Mouse (Mus musculus) stomach, embryonic 15.5 days (tissue): ENCODE data around the gene Gpr22. TPM values are rescaled to one million over a fixed set of nuclear protein-coding genes. Genes with fewer than 3 reads are reported as not detected.

Experiments used
- ATAC-seq: fragments of 200-750 bp; cut with Nextera tagmentation; 2 replicates; pipeline ENCODE4 v1.8.0; 2017; ENCODE audit warnings: low read depth, moderate number of reproducible peaks, moderate TSS enrichment; ENCODE audit not compliant: insufficient read depth, low FRiP score
- H3K27ac ChIP-seq: fragments of 300-500 bp; sonication (generic); 2 replicates; pipeline ENCODE4 v1.5.1; 2015; ENCODE audit warnings: mild to moderate bottlenecking, inconsistent platforms
- H3K27me3 ChIP-seq: fragments of 300-500 bp; sonication (generic); replicated peaks from 2 replicates; pipeline ENCODE4 v1.6.1; 2015; ENCODE audit warnings: inconsistent platforms
- H3K36me3 ChIP-seq: fragments of 300-500 bp; sonication (generic); 2 replicates; pipeline ENCODE4 v1.6.1; 2015; ENCODE audit warnings: inconsistent platforms
- H3K4me1 ChIP-seq: fragments of 300-500 bp; sonication (generic); 2 replicates; pipeline ENCODE4 v1.6.1; 2015; ENCODE audit warnings: inconsistent platforms
- H3K4me2 ChIP-seq: fragments of 300-500 bp; sonication (generic); 2 replicates; pipeline ENCODE4 v1.6.1; 2015; ENCODE audit warnings: mild to moderate bottlenecking, inconsistent platforms
- H3K4me3 ChIP-seq: fragments of 300-500 bp; sonication (generic); replicated peaks from 2 replicates; pipeline ENCODE4 v1.5.1; 2015; ENCODE audit warnings: inconsistent platforms
- H3K9ac ChIP-seq: fragments of 300-500 bp; sonication (generic); 2 replicates; pipeline ENCODE4 v1.6.1; 2015; ENCODE audit warnings: inconsistent platforms
- H3K9me3 ChIP-seq: fragments of 300-500 bp; sonication (generic); 2 replicates; pipeline ENCODE4 v1.6.1; 2016; ENCODE audit warnings: inconsistent platforms
- WGBS: fragments of 180-500 bp; shearing (Covaris S2); methylation state at CpG from one replicate; pipeline ENCODE4 v1.1.7; 2015; 5-methylcytosine and 5-hydroxymethylcytosine counted together
- polyA plus RNA-seq: library from polyadenylated mRNA; unstranded; fragments of >200 nt; fragmentation: Nextera tagmentation; extraction: Ambion mirVana; gene quantifications from 2 replicates; pipeline ENCODE4 v1.2.1, GENCODE M21; 2015

Gpr22 gene
- 3.2 and 5.6 TPM in 2 replicates for polyA plus RNA-seq

GRCm38 (mm10) chr12:31713600-31713999 lies at the start of gene Gpr22:
Gene Gpr22, minus strand, starts transcription at chr12:31713947.
- 48% methylated on average over 6 of the region's 6 CpGs for WGBS
- H3K36me3 ChIP-seq, result no peaks in the 10 kb centered on the region
- no peaks in the 10 kb centered on the region for H3K27me3 ChIP-seq
- no peak within 1 kb of the TSS for H3K27ac ChIP-seq
- H3K4me1 ChIP-seq, result no peaks in the 10 kb centered on the region
- no peak for ATAC-seq
- no peak within 1 kb of the TSS for H3K4me2 ChIP-seq
- no peak within 1 kb of the TSS for H3K9ac ChIP-seq
- no peaks in the 10 kb centered on the region for H3K9me3 ChIP-seq
- H3K4me3 ChIP-seq, result no peak within 1 kb of the TSS

DNA sequence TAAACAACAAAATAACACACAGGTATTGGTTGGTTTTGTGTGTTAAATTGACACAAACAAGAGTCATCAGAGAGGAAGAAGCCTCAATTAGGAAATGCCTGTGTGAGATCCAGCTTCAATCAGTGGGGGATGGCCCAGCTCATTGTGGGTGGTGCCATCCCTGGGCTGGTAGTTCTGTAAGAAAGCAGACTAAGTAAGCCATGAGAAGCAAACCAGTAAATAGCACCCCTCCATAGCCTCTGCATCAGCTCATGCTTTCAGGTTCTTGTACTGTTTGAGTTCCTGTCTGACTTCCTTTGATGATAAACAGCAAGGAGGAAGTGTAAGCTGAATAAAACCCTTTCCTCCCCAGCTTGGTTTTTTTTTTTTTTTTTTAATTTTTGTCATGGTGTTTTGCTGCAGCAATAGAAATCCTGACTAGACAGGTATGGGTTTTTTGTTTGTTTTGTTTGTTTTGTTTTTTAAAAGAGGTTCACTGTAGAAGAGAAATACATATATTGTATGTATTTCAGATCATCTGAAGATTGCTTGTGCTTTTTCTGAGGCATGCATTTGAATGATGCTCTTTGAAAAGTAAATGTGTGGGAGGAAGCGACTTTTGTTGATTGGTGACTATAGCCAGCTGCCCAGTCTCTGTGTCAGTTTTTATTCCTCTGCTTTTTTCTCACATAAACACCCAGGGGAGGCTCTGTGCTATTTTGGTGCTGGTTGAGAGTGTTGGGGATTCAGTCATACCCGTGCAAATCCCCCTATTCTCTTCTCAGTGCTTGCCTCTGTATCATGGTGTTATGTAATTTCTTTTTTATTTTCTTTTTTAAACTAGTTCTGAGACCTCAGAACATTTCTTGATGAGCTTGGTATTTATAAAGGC lies 42.4 kb upstream of the Gpr22 start:
- H3K9ac ChIP-seq, result no peak overlapping the region
- no peak overlapping the region for H3K4me2 ChIP-seq
- H3K27ac ChIP-seq, result no peak overlapping the region
- no peaks in the 10 kb centered on the region for H3K9me3 ChIP-seq
- ATAC-seq, result no peak
- no peak overlapping the region for H3K4me3 ChIP-seq
- no peaks in the 10 kb centered on the region for H3K27me3 ChIP-seq
- no peaks in the 10 kb centered on the region for H3K4me1 ChIP-seq
- WGBS, result 42% methylated on average over 2 of the region's 2 CpGs
- H3K36me3 ChIP-seq, result no peaks in the 10 kb centered on the region

- 58% methylated on average over 2 of the region's 2 CpGs for WGBS
- Histone ChIP-seq H3K27me3 (no peaks in the 10 kb centered on the region), H3K9ac (no peak overlapping the region), H3K27ac (no peak overlapping the region), H3K4me2 (no peak overlapping the region), H3K4me1 (no peaks in the 10 kb centered on the region), H3K9me3 (no peaks in the 10 kb centered on the region), H3K36me3 (no peaks in the 10 kb centered on the region), H3K4me3 (no peak overlapping the region)
- no peak for ATAC-seq
These were observed 40.7 kb upstream of the Gpr22 start for GRCm38 (mm10) chr12:31754465-31754864.

- WGBS, result 95% methylated on average over 4 of the region's 4 CpGs
- no peak for ATAC-seq
- Histone ChIP-seq H3K27ac (no peak overlapping the region), H3K36me3 (no peaks in the 10 kb centered on the region), H3K9me3 (no peaks in the 10 kb centered on the region), H3K9ac (no peak overlapping the region), H3K4me1 (no peaks in the 10 kb centered on the region), H3K4me2 (no peak overlapping the region), H3K27me3 (no peaks in the 10 kb centered on the region), H3K4me3 (no peak overlapping the region)
These were observed 36.1 kb upstream of the Gpr22 start for GRCm38 (mm10) chr12:31749846-31750245.

GRCm38 (mm10) chr12:31747301-31747700 lies 33.6 kb upstream of the Gpr22 start:
- Histone ChIP-seq H3K9ac (no peak overlapping the region), H3K4me1 (no peaks in the 10 kb centered on the region), H3K27me3 (no peaks in the 10 kb centered on the region), H3K36me3 (no peaks in the 10 kb centered on the region), H3K4me2 (no peak overlapping the region), H3K9me3 (no peaks in the 10 kb centered on the region), H3K4me3 (no peak overlapping the region), H3K27ac (no peak overlapping the region)
- ATAC-seq, result no peak
- WGBS, result 84% methylated on average over 8 of the region's 8 CpGs

DNA sequence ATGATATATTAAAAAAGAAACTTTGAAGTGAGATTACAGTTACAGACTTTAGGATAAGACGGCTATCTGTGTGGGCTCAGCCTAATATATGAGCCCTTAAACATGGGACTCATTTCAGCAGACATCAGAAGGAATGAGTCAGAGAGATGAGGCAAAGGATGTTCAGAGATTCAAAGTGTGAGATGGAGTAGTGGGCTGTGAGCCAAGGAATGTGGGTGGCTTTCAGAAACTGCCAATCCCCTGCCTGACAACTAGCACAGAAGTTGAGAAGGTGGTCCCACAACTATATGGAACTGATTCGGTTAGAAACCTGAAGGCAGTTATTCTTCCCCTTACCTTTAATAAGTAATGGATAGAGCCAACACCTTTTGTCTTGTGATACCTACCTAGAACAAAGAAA lies 20.9 kb upstream of the Gpr22 start:
- Histone ChIP-seq H3K4me1 (no peaks in the 10 kb centered on the region), H3K4me3 (no peak overlapping the region), H3K27ac (no peak overlapping the region), H3K4me2 (no peak overlapping the region), H3K9me3 (no peaks in the 10 kb centered on the region), H3K9ac (no peak overlapping the region), H3K27me3 (no peaks in the 10 kb centered on the region), H3K36me3 (no peaks in the 10 kb centered on the region)
- WGBS, result 80% methylated on average over 2 of the region's 2 CpGs
- no peak for ATAC-seq

DNA sequence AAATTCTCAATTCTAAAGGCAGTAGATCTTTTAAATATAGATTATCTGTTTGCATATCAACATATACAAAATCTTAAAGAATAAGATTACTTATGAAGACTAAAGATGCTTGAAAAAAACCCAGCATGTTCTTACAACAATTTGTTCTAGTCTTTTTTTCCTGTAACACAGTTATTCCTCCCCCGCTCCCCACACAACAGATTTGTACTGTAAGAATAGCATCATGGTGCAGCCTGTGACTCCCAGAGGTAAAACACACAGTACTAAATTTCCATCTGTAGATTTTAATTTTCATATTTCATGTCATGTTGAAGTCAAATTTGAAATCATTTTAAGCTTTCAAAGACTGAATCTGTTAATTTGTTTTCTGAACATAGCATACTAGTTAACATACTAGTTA lies 16.4 kb upstream of the Gpr22 start:
- 94% methylated on average over 1 of the region's 1 CpGs for WGBS
- Histone ChIP-seq H3K27me3 (no peaks in the 10 kb centered on the region), H3K4me3 (no peak overlapping the region), H3K36me3 (no peaks in the 10 kb centered on the region), H3K9me3 (no peaks in the 10 kb centered on the region), H3K4me2 (no peak overlapping the region), H3K4me1 (no peaks in the 10 kb centered on the region), H3K27ac (no peak overlapping the region), H3K9ac (no peak overlapping the region)
- ATAC-seq, result no peak

GRCm38 (mm10) chr12:31726707-31727106 lies 13.0 kb upstream of the Gpr22 start:
- WGBS, result 47% methylated on average over 1 of the region's 1 CpGs
- H3K9me3 ChIP-seq, result no peaks in the 10 kb centered on the region
- no peak for ATAC-seq
- H3K27me3 ChIP-seq, result no peaks in the 10 kb centered on the region
- no peak overlapping the region for H3K4me3 ChIP-seq
- no peaks in the 10 kb centered on the region for H3K4me1 ChIP-seq
- no peak overlapping the region for H3K27ac ChIP-seq
- H3K4me2 ChIP-seq, result no peak overlapping the region
- H3K36me3 ChIP-seq, result no peaks in the 10 kb centered on the region
- H3K9ac ChIP-seq, result no peak overlapping the region

- ATAC-seq, result no peak
- H3K4me3 ChIP-seq, result no peak overlapping the region
- no peaks in the 10 kb centered on the region for H3K27me3 ChIP-seq
- H3K9ac ChIP-seq, result no peak overlapping the region
- H3K4me1 ChIP-seq, result no peaks in the 10 kb centered on the region
- H3K36me3 ChIP-seq, result no peaks in the 10 kb centered on the region
- H3K27ac ChIP-seq, result no peak overlapping the region
- WGBS, result 79% methylated on average over 12 of the region's 12 CpGs
- no peaks in the 10 kb centered on the region for H3K9me3 ChIP-seq
- H3K4me2 ChIP-seq, result no peak overlapping the region
These were observed 11.9 kb upstream of the Gpr22 start for GRCm38 (mm10) chr12:31725511-31726275.

GRCm38 (mm10) chr12:31724576-31724975 lies 10.8 kb upstream of the Gpr22 start:
- WGBS, result 91% methylated on average over 3 of the region's 3 CpGs
- ATAC-seq, result no peak
- Histone ChIP-seq H3K4me3 (no peak overlapping the region), H3K9me3 (no peaks in the 10 kb centered on the region), H3K4me2 (no peak overlapping the region), H3K9ac (no peak overlapping the region), H3K27me3 (no peaks in the 10 kb centered on the region), H3K4me1 (no peaks in the 10 kb centered on the region), H3K36me3 (no peaks in the 10 kb centered on the region), H3K27ac (no peak overlapping the region)

DNA sequence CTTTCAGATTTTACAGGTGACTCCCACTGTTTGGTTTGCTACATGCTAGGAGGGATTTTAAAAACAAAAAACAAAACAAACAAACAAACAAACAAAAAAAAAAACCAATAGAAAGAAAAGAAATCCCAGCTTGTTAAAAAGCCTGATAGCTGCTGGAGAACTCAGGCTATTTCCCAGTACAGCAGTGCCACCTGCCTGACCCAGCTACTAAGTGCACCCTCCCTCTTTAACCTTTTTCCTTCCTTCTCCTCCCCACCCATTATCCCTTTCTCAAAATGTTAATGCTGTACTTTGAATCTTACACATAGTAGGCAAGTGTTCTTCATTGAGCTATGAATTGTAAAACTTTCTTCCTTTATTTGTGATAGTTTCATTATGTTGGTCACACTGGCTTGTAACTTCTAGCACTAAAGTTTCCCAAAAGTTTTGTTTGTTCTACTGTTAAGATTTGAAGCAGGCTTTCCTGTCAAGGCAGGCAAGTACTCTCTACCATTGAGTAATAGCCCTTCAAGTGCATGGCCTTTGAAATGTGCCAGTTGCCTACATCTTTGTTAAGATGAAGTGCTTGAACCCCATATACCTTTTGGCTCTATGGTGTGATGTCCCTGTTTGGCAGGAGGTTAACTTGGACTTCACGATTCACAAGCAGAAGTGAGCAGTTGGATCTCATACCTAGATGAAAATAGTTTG lies 6.0 kb upstream of the Gpr22 start:
- 73% methylated on average over 1 of the region's 1 CpGs for WGBS
- H3K9me3 ChIP-seq, result no peaks in the 10 kb centered on the region

GRCm38 (mm10) chr12:31714070-31714469 lies 323 bp upstream of the Gpr22 start:
- Histone ChIP-seq H3K4me3 (no peak overlapping the region), H3K36me3 (no peaks in the 10 kb centered on the region), H3K27ac (no peak overlapping the region), H3K27me3 (no peaks in the 10 kb centered on the region), H3K9ac (no peak overlapping the region), H3K4me1 (no peaks in the 10 kb centered on the region), H3K9me3 (no peaks in the 10 kb centered on the region), H3K4me2 (no peak overlapping the region)
- ATAC-seq, result no peak
- WGBS, result 91% methylated on average over 3 of the region's 3 CpGs

More for the DNA sequence above, 6.0 kb upstream of the Gpr22 start:
- Histone ChIP-seq H3K9ac (no peak overlapping the region), H3K27ac (no peak overlapping the region), H3K4me2 (no peak overlapping the region), H3K4me1 (no peaks in the 10 kb centered on the region), H3K36me3 (no peaks in the 10 kb centered on the region), H3K27me3 (no peaks in the 10 kb centered on the region), H3K4me3 (no peak overlapping the region)
- no peak for ATAC-seq
